Mouse (Mus musculus) hindbrain, embryonic 13.5 days (tissue): ENCODE measurements around the gene Lgals8. TPM values are rescaled to one million over a fixed set of nuclear protein-coding genes. Genes with fewer than 3 reads are reported as not detected.

Experiments used
- ATAC-seq: fragments of 200-750 bp; cut with Nextera tagmentation; 2 replicates; pipeline ENCODE4 v1.8.0; 2017; ENCODE audit warnings: moderate TSS enrichment; ENCODE audit not compliant: low FRiP score
- H3K27ac ChIP-seq: fragments of 300-500 bp; sonication (generic); 2 replicates; pipeline ENCODE4 v1.5.1; 2015; ENCODE audit warnings: inconsistent platforms, mild to moderate bottlenecking, moderate library complexity
- H3K27me3 ChIP-seq: fragments of 300-500 bp; sonication (generic); 2 replicates; pipeline ENCODE4 v1.6.1; 2015; ENCODE audit warnings: mild to moderate bottlenecking, inconsistent platforms
- H3K36me3 ChIP-seq: fragments of 300-500 bp; sonication (generic); 2 replicates; pipeline ENCODE4 v1.6.1; 2015; ENCODE audit warnings: mild to moderate bottlenecking, inconsistent platforms
- H3K4me1 ChIP-seq: fragments of 300-500 bp; sonication (generic); replicated peaks from 2 replicates; pipeline ENCODE4 v1.6.1; 2015; ENCODE audit warnings: inconsistent platforms
- H3K4me2 ChIP-seq: fragments of 300-500 bp; sonication (generic); 2 replicates; pipeline ENCODE4 v1.6.1; 2015; ENCODE audit warnings: inconsistent platforms, mild to moderate bottlenecking, moderate library complexity
- H3K4me3 ChIP-seq: fragments of 300-500 bp; sonication (generic); 2 replicates; pipeline ENCODE4 v1.5.1; 2015; ENCODE audit warnings: mild to moderate bottlenecking, inconsistent platforms
- H3K9ac ChIP-seq: fragments of 300-500 bp; sonication (generic); 2 replicates; pipeline ENCODE4 v1.6.1; 2015; ENCODE audit warnings: mild to moderate bottlenecking, inconsistent platforms
- H3K9me3 ChIP-seq: fragments of 300-500 bp; sonication (generic); 2 replicates; pipeline ENCODE4 v1.6.1; 2016; ENCODE audit warnings: inconsistent platforms
- WGBS: fragments of 180-500 bp; shearing (Covaris S2); methylation state at CpG from one replicate; pipeline ENCODE4 v1.1.7; 2015; 5-methylcytosine and 5-hydroxymethylcytosine counted together
- polyA plus RNA-seq: library from polyadenylated mRNA; unstranded; fragments of >200 nt; fragmentation: Nextera tagmentation; extraction: Ambion mirVana; gene quantifications from 2 replicates; pipeline ENCODE4 v1.2.1, GENCODE M21; 2015

The Lgals8 gene
- polyA plus RNA-seq, result 16.0 and 20.0 TPM in 2 replicates

DNA sequence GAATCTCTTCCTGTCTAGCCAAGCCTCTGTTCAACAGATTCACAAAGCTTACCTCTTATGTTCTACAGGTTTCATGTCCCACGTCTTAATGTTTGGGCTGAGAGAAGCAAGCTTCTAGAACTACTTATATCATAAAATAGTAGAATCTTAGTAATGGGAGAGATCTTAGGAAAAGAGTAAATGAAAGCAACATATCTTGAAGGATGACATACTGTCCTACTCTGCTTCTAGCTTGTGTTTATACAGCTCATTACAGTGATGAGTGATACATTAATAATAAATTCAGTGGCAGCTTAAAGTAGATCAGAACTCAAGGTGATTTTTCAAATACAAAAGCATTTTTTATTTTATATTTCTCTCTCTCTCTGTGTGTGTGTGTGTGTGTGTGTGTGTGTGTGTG is at the start of gene Lgals8:
Lgals8 (minus strand) TSS at position 101 of the 400 bp plus-strand sequence.
- Histone ChIP-seq H3K9ac (no peak within 1 kb of the TSS), H3K4me2 (no peak within 1 kb of the TSS), H3K36me3 (no peaks in the 10 kb centered on the region), H3K27me3 (no peaks in the 10 kb centered on the region), H3K4me3 (no peak within 1 kb of the TSS), H3K4me1 (peaks cover 15% of the 10 kb centered on the region), H3K27ac (no peak within 1 kb of the TSS), H3K9me3 (no peaks in the 10 kb centered on the region)
- ATAC-seq, result no peak
- WGBS, result 86% methylated on average over 1 of the region's 1 CpGs

DNA sequence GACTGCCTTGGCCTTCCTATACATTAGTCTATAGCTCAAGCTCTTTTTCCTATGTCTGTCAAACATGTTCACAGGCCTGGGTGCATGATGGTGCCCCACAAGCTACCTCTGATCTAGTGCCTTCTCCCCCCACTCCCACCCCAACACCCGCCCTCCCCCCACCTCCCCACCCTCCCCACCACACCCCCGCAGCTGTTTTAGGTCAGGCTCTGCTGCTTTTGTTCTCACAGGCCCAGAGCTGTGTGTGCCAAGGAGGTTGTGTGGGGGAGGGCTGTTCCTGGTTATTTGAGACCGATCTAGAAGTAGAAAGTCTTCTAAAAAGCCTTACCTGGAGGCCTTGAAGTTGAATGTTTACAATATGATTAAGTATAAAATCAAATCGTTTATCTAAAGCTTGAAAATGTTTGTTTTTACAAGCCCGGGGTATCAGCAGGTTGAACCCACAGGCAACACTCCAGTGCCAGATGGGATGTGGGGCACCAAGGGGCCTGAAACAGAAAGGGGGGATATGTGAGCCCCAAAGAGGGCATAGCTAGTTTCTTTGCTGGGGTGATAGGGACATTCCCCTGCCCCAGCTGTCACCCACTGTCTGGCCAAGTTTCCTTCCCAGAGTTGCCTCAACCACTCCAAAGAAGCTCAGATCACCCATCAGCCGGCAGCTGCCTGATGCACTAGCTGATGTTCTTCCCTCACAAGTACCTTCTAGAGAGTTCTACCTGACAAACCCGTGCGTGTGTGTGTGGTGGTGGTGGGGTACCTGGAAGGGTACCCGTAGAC is 46.6 kb upstream of the Lgals8 start:
- no peaks in the 10 kb centered on the region for H3K4me1 ChIP-seq
- no peak for ATAC-seq
- no peaks in the 10 kb centered on the region for H3K27me3 ChIP-seq
- no peak overlapping the region for H3K27ac ChIP-seq
- WGBS, result 71% methylated on average over 9 of the region's 9 CpGs
- no peak overlapping the region for H3K4me3 ChIP-seq
- H3K9ac ChIP-seq, result no peak overlapping the region
- H3K9me3 ChIP-seq, result no peaks in the 10 kb centered on the region
- no peak overlapping the region for H3K4me2 ChIP-seq
- no peaks in the 10 kb centered on the region for H3K36me3 ChIP-seq

DNA sequence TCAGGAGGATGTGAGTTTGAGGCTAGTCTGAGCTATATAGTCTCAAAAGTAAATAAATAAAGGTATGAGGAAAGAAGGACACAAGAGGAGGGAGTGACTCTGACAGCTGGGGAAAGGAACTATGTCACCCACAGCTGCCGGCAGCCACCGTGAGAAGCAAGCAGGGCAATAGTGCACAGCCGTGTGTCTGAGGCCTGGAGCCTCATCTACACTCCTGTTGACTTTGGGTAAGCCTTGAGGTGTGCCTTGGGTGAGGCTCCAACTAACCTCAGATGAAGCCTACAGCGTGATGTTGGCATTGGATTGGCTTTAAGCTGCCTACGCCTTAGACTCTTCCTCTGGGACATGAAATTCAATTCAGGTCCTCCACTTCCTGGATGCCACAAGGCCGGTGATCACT is 45.3 kb upstream of the Lgals8 start:
- Histone ChIP-seq H3K36me3 (no peaks in the 10 kb centered on the region), H3K4me2 (no peak overlapping the region), H3K4me3 (no peak overlapping the region), H3K9ac (no peak overlapping the region), H3K27me3 (no peaks in the 10 kb centered on the region), H3K27ac (no peak overlapping the region), H3K4me1 (no peaks in the 10 kb centered on the region), H3K9me3 (no peaks in the 10 kb centered on the region)
- 89% methylated on average over 6 of the region's 6 CpGs for WGBS
- no peak for ATAC-seq

DNA sequence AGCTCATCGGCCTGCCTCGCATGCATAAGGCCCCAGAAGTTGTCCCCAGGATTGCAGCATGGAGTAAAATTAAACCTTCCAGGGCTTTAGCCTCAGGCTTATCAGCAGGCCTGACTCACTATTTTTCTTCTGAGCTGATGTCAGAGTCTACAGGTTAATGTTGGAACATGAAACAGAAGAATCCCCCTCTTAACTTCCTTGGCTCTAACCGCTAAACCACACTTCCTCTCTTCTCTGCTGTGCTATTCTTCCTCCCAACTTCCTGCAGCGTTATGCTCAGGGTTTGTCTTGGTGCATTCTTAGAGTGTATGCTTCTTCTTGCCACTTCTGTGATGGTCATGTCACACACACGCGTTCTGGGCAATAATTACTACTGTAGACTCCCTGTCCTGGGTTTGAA is 42.7 kb upstream of the Lgals8 start:
- H3K9me3 ChIP-seq, result no peaks in the 10 kb centered on the region
- no peak overlapping the region for H3K27ac ChIP-seq
- H3K4me2 ChIP-seq, result no peak overlapping the region
- H3K27me3 ChIP-seq, result no peaks in the 10 kb centered on the region
- no peaks in the 10 kb centered on the region for H3K36me3 ChIP-seq
- no peak overlapping the region for H3K9ac ChIP-seq
- ATAC-seq, result no peak
- 93% methylated on average over 6 of the region's 6 CpGs for WGBS
- H3K4me1 ChIP-seq, result peaks cover 9% of the 10 kb centered on the region
- H3K4me3 ChIP-seq, result no peak overlapping the region

DNA sequence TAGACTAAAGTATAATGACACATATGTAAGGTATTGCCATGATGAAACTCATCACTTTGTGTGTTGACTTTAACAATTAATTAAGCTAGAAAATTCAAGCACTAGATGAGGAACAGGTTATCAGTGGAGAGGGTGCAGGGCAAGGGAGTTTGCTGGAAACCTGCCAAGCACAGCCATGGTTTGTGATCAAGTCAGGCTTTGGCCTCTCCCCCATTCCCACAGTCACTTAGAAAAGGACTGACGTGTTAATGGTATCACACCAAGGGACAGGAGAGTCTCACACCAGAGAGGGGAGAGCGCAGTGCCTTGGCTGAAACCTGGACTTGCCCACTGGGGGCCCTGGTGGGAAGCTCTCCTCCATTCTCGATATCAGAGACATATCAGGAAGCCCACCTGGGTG is 40.6 kb upstream of the Lgals8 start:
- H3K4me1 ChIP-seq, result peaks cover 9% of the 10 kb centered on the region
- no peak overlapping the region for H3K4me2 ChIP-seq
- no peaks in the 10 kb centered on the region for H3K9me3 ChIP-seq
- ATAC-seq, result no peak
- no peak overlapping the region for H3K27ac ChIP-seq
- 79% methylated on average over 3 of the region's 3 CpGs for WGBS
- H3K27me3 ChIP-seq, result no peaks in the 10 kb centered on the region
- H3K4me3 ChIP-seq, result no peak overlapping the region
- H3K9ac ChIP-seq, result no peak overlapping the region
- H3K36me3 ChIP-seq, result no peaks in the 10 kb centered on the region

DNA sequence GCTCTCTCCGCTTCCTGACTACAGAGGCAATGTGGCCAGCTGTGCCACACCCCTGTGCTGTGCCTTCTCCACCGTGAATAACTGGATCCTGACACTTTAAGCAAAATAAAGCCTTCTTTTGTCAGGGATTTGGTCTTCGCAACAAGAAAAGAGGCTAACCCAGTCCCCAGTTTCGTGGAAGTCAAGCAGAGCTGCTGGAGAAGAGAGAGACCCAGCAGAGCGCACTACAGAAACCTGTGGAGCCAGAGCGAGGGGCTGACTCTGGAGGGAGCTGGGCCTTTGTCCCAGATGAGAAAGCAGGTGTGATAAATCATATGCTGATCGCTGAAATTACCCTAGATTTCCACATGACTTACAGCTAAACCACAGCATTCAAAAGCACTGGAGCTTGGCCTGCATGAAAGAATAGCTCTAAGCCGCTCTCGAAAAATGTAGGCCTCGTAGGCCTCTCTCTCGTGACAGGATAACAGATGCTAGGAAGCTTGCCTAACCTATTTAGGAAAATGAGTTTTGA is 38.6 kb upstream of the Lgals8 start:
- H3K4me2 ChIP-seq, result no peak overlapping the region
- H3K4me3 ChIP-seq, result no peak overlapping the region
- 19% methylated on average over 11 of the region's 11 CpGs for WGBS
- ATAC-seq, result peak; percentile 80
- no peak overlapping the region for H3K9ac ChIP-seq
- no peaks in the 10 kb centered on the region for H3K27me3 ChIP-seq
- H3K36me3 ChIP-seq, result no peaks in the 10 kb centered on the region
- no peaks in the 10 kb centered on the region for H3K9me3 ChIP-seq
- H3K4me1 ChIP-seq, result peaks cover 9% of the 10 kb centered on the region
- H3K27ac ChIP-seq, result peak overlapping the region; percentile 74

DNA sequence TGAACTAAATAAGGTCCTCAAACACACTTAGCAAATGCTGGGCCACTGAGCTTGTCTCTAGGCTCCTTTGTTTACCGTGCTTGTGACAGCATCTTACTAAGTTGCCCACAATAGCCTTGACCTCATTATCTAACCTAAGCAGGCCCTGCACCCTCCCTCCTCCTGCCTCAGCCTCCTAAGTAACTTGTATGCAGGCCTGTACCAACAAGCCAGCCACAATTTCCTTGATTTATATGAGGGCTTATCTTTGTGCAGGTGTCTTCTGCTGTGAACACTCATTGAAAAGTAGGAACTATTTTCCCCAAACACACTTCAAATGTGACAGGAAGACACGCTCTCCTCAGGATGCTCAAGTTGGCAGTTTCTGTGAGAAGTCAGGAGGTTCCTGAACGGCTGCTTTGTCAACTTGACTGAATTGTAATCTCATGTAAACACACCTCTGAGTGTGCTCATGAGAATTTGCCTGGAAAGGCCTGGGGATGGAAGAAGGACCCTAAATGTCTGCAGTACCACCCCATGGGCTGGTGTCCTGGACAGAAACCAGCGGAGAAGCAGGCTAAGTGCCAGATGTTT is 38.0 kb upstream of the Lgals8 start:
- ATAC-seq, result no peak
- Histone ChIP-seq H3K9me3 (no peaks in the 10 kb centered on the region), H3K4me1 (peaks cover 9% of the 10 kb centered on the region), H3K9ac (no peak overlapping the region), H3K36me3 (no peaks in the 10 kb centered on the region), H3K27ac (peak overlapping the region; percentile 74), H3K27me3 (no peaks in the 10 kb centered on the region), H3K4me2 (no peak overlapping the region), H3K4me3 (no peak overlapping the region)
- 34% methylated on average over 4 of the region's 4 CpGs for WGBS

DNA sequence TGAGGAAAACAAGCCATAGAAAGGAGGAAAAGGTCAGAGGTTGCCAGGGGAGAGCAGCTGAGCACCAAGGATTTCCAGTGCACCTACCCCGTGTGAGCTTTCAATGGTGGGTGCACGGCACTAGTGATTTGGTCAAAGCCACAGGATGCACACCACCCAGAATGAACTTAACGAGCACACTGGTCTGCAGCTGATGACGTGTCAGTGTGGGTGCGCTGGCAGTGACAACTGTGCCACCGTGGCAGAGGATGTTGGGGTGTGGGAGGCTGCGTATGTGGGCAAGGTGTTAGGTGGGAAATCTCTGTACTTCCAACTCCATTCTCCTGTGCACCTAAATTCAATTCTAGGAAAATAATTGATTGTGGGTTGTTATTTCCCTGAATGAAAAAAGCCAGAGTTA is 34.4 kb upstream of the Lgals8 start:
- H3K27ac ChIP-seq, result no peak overlapping the region
- no peak overlapping the region for H3K4me3 ChIP-seq
- H3K4me2 ChIP-seq, result no peak overlapping the region
- no peaks in the 10 kb centered on the region for H3K9me3 ChIP-seq
- H3K9ac ChIP-seq, result no peak overlapping the region
- H3K4me1 ChIP-seq, result peaks cover 9% of the 10 kb centered on the region
- no peaks in the 10 kb centered on the region for H3K36me3 ChIP-seq
- no peak for ATAC-seq
- no peaks in the 10 kb centered on the region for H3K27me3 ChIP-seq
- 84% methylated on average over 7 of the region's 7 CpGs for WGBS

DNA sequence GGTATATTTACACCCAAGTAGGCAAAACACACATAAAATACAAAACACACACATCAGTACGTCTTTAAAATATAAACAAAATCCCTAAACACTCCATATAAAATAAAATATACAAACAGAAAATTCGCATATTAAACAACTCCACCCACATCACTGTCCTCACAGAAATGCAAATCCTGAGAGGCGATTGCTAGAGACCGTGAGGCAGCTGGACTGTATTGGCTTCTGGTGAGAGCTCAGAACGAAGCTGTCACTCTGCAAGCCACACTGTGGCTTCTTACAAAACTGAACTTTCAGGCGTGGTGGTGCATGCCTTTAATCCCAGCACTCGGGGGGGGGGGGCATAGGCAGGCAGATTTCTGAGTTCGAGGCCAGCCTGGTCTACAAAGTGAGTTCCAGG is 33.1 kb upstream of the Lgals8 start:
- Histone ChIP-seq H3K27ac (no peak overlapping the region), H3K9me3 (no peaks in the 10 kb centered on the region), H3K36me3 (no peaks in the 10 kb centered on the region), H3K4me1 (peaks cover 2% of the 10 kb centered on the region), H3K4me2 (no peak overlapping the region), H3K4me3 (no peak overlapping the region), H3K9ac (no peak overlapping the region), H3K27me3 (no peaks in the 10 kb centered on the region)
- ATAC-seq, result no peak
- 55% methylated on average over 8 of the region's 8 CpGs for WGBS

DNA sequence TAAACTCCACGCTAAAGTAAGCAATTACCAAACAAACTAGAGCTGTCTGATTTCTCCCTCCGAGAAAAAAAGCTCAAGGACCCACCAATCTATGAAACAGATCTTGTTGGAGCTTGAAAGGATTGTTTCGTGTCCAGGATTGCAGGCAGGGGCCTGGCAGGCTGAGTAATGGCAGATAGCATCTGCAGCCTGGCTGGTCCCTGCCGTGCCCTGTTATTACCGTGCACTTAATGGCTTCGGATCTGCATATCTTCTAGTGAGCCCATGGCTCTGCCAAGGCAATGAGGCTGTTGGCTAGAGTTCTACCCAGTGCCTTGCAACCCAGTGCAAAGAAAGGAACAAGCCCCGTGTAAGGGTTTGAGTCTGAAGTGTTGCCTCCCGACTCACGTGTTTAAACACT is 30.0 kb upstream of the Lgals8 start:
- H3K9me3 ChIP-seq, result no peaks in the 10 kb centered on the region
- no peaks in the 10 kb centered on the region for H3K36me3 ChIP-seq
- no peaks in the 10 kb centered on the region for H3K27me3 ChIP-seq
- no peak overlapping the region for H3K4me3 ChIP-seq
- H3K4me1 ChIP-seq, result no peaks in the 10 kb centered on the region
- WGBS, result 85% methylated on average over 9 of the region's 9 CpGs
- no peak overlapping the region for H3K27ac ChIP-seq
- no peak for ATAC-seq
- no peak overlapping the region for H3K9ac ChIP-seq
- H3K4me2 ChIP-seq, result no peak overlapping the region

DNA sequence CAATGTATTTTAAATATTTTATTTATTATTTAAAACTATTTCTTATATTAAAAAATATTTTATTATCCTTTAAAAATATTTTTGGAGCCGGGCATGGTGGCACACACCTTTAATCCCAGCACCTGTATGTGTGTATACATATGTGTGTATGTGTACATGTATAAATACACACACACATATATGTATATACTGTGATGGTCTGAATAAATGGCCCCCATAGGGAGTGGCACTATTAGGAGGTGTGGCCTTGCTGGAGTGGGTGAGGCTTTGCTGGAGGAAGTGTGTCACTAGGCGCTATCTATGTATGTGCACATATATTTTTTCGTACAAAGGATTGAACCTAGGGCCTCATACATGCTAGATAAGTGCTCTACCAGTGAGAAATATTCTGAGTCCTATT is 27.8 kb upstream of the Lgals8 start:
- no peak overlapping the region for H3K27ac ChIP-seq
- no peak overlapping the region for H3K4me3 ChIP-seq
- no peak overlapping the region for H3K9ac ChIP-seq
- no peaks in the 10 kb centered on the region for H3K4me1 ChIP-seq
- H3K27me3 ChIP-seq, result no peaks in the 10 kb centered on the region
- H3K9me3 ChIP-seq, result no peaks in the 10 kb centered on the region
- H3K36me3 ChIP-seq, result no peaks in the 10 kb centered on the region
- no peak overlapping the region for H3K4me2 ChIP-seq
- ATAC-seq, result no peak
- 93% methylated on average over 3 of the region's 3 CpGs for WGBS

DNA sequence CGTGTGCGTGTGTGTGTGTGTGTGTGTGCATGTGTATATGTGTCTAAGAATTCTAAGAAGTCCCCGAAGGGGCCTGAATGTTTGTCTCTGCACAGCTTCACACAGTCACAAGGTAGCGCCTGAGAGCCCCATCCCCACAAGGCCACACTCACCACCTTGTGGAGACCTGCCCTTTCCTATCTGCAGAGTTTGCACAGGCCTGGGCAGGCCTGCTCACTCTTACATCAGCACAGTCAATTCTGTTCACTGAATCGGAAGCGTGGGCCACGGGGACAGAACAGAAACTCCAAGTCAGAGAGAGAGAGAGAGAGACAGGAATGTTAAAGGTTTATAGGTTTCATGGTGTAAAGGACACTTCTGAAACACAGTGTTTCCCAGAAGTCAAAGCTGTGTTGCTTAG is 20.9 kb upstream of the Lgals8 start:
- WGBS, result 73% methylated on average over 7 of the region's 7 CpGs
- no peak overlapping the region for H3K4me2 ChIP-seq

DNA sequence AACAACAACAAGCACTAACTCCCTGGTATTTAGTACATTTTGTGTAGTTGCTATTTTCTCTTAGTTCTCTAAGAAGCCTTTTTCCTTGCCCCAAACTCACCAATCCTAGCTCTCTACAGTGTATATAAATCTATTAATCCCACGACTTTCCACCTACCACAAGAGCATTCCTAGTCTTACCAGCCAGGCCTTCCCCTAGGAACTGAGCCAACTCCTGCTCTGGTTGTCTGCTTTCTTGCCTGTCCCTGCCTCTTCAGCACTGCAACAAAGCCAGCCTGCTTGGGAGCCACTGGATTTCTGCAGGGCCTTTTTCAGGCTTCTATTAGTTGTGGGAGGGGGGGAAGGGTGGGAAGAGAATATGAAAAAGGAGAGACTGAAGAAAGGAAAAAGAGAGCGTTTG is 20.5 kb upstream of the Lgals8 start:
- Histone ChIP-seq H3K27ac (no peak overlapping the region), H3K27me3 (no peaks in the 10 kb centered on the region), H3K4me2 (no peak overlapping the region), H3K9me3 (no peaks in the 10 kb centered on the region), H3K36me3 (no peaks in the 10 kb centered on the region), H3K9ac (no peak overlapping the region), H3K4me1 (no peaks in the 10 kb centered on the region), H3K4me3 (no peak overlapping the region)
- ATAC-seq, result no peak
- 80% methylated on average over 2 of the region's 2 CpGs for WGBS

More for the DNA sequence above, 20.9 kb upstream of the Lgals8 start:
- H3K36me3 ChIP-seq, result no peaks in the 10 kb centered on the region
- H3K9me3 ChIP-seq, result no peaks in the 10 kb centered on the region
- H3K4me3 ChIP-seq, result no peak overlapping the region
- H3K27me3 ChIP-seq, result no peaks in the 10 kb centered on the region
- no peaks in the 10 kb centered on the region for H3K4me1 ChIP-seq
- H3K27ac ChIP-seq, result no peak overlapping the region
- no peak overlapping the region for H3K9ac ChIP-seq
- no peak for ATAC-seq
